Mouse (Mus musculus) ES-E14 (cell line): ENCODE data around the gene Trpt1.

Experiments
- CHD2 ChIP-seq: IDR thresholded peaks from 2 replicates; pipeline ENCODE4 v1.6.1; 2014; ENCODE audit warnings: mild to moderate bottlenecking, low read depth, low read length, inconsistent platforms
- HCFC1 ChIP-seq: IDR thresholded peaks from 2 replicates; pipeline ENCODE4 v1.6.1; 2012; ENCODE audit warnings: low read length, inconsistent platforms, borderline replicate concordance; ENCODE audit not compliant: insufficient read depth
- MAFK ChIP-seq: IDR thresholded peaks from 2 replicates; pipeline ENCODE4 v1.6.1; 2014; ENCODE audit warnings: mild to moderate bottlenecking, low read depth, low read length, inconsistent platforms; ENCODE audit not compliant: insufficient read depth
- ZC3H11A ChIP-seq: IDR thresholded peaks from 2 replicates; pipeline ENCODE4 v1.6.1; 2012; ENCODE audit warnings: low read depth, mild to moderate bottlenecking, inconsistent platforms, low read length, borderline replicate concordance
- ZNF384 ChIP-seq: IDR thresholded peaks from 2 replicates; pipeline ENCODE4 v1.6.1; 2012; ENCODE audit warnings: low read depth, low read length, inconsistent platforms

GRCm38 (mm10) chr19:6972247-6972917, 23.5 kb upstream of the Trpt1 start:
- no peak for TF ChIP-seq ZNF384
- TF ChIP-seq ZC3H11A = no peak
- no peak for TF ChIP-seq CHD2
- no peak for TF ChIP-seq MAFK
- TF ChIP-seq HCFC1 = no peak
